ENCODE assay signal across 9 mouse cellular contexts in genomic region chr5:102719368-102719972, GRCm38 (mm10).
DNase-seq lines count a peak whose midpoint lies in the region; ATAC-seq lines count a peak whose summit lies in the region.
"Had no signal": no experiment of that assay in that cellular context is flagged by ENCODE, and none has a peak within 500 bp of the region (broad histone marks: within the 10 kb centered on the region; RNA-seq: fewer than 3 reads in every experiment).

No protein-coding gene starts in this region.

- H3K4me1 ChIP-seq in liver, embryonic 16.5 days (ENCODE audit: control insufficient read depth, low read depth, low read length): no peaks in the 10 kb centered on the region
- no peaks in the 10 kb centered on the region for H3K4me1 ChIP-seq in liver, embryonic 11.5 days (replicated peaks; ENCODE audit: control insufficient read depth, insufficient read depth, low read length)
- H3K4me1 ChIP-seq in embryonic facial prominence, embryonic 10.5 days: peaks cover 15% of the 10 kb centered on the region

- no peak overlapping the region for H3K27ac ChIP-seq in liver, embryonic 16.5 days (ENCODE audit: low read length)
- H3K27ac ChIP-seq in liver, embryonic 11.5 days (ENCODE audit: low read depth, low read length): no peak overlapping the region
- no peak overlapping the region for H3K27ac ChIP-seq in embryonic facial prominence, embryonic 10.5 days (replicated peaks)

- no peaks in the 10 kb centered on the region for H3K27me3 ChIP-seq in liver, embryonic 16.5 days (ENCODE audit: control insufficient read depth, insufficient read depth, low read depth, low read length)
- no peaks in the 10 kb centered on the region for H3K27me3 ChIP-seq in liver, embryonic 11.5 days (replicated peaks; ENCODE audit: control insufficient read depth, insufficient read depth, low read length)
- no peaks in the 10 kb centered on the region for H3K27me3 ChIP-seq in embryonic facial prominence, embryonic 10.5 days (replicated peaks; ENCODE audit: low read depth, poor library complexity, severe bottlenecking)

- DNase-seq in adrenal gland, postnatal 14 days: peak; percentile 70
- no peak for DNase-seq in adrenal gland, adult 18-20 months (ENCODE audit: low spot score in 2 of 2)
- DNase-seq in liver, embryonic 11.5 days (ENCODE audit: low spot score): no peak
- peak; percentile 23 for DNase-seq in embryonic facial prominence, embryonic 10.5 days (ENCODE audit: low spot score)
- DNase-seq in kidney, postnatal 4 days: peak; percentile 45 to 65
- no peak for DNase-seq in layer of hippocampus, postnatal 14 days (ENCODE audit: low spot score in 2 of 2)
- DNase-seq in urinary bladder, postnatal 4 days (ENCODE audit: low spot score in 2 of 2): no peak
- DNase-seq: heart, postnatal 10 days had no signal

- no peak overlapping the region for H3K9ac ChIP-seq in liver, embryonic 16.5 days (ENCODE audit: low read depth, low read length)
- no peak overlapping the region for H3K9ac ChIP-seq in liver, embryonic 11.5 days (ENCODE audit: low read depth, low read length)

- H3K4me2 ChIP-seq in liver, embryonic 16.5 days (ENCODE audit: low read depth, low read length): no peak overlapping the region
- no peak overlapping the region for H3K4me2 ChIP-seq in liver, embryonic 11.5 days

- WGBS in liver, embryonic 16.5 days (ENCODE audit: insufficient replicate concordance): 48% methylated on average over 8 of the region's 8 CpGs
- WGBS in liver, embryonic 11.5 days: 66% methylated on average over 8 of the region's 8 CpGs
- WGBS in embryonic facial prominence, embryonic 10.5 days: 72% methylated on average over 8 of the region's 8 CpGs

- no peak overlapping the region for H3K4me3 ChIP-seq in liver, embryonic 16.5 days (ENCODE audit: low read depth, low read length)
- H3K4me3 ChIP-seq in liver, embryonic 11.5 days (ENCODE audit: low read depth, low read length): no peak overlapping the region
- H3K4me3 ChIP-seq in embryonic facial prominence, embryonic 10.5 days: no peak overlapping the region

- H3K9me3 ChIP-seq in liver, embryonic 16.5 days (replicated peaks; ENCODE audit: control insufficient read depth, low read length): no peaks in the 10 kb centered on the region
- H3K9me3 ChIP-seq in liver, embryonic 11.5 days (ENCODE audit: control insufficient read depth, low read length): no peaks in the 10 kb centered on the region
- H3K9me3 ChIP-seq in embryonic facial prominence, embryonic 10.5 days: no peaks in the 10 kb centered on the region

- ATAC-seq in liver, embryonic 16.5 days (ENCODE audit: low read depth): 0 out of 2 replicates have a peak, but pooled peaks have one; percentile 32
- no peak; the same call in 1 of the 2 replicates for ATAC-seq in liver, embryonic 11.5 days (replicated peaks; ENCODE audit: low FRiP score)

- no peaks in the 10 kb centered on the region for H3K36me3 ChIP-seq in liver, embryonic 16.5 days (ENCODE audit: control insufficient read depth, insufficient read depth)
- no peaks in the 10 kb centered on the region for H3K36me3 ChIP-seq in liver, embryonic 11.5 days (ENCODE audit: control insufficient read depth, insufficient read depth, low read length)
- H3K36me3 ChIP-seq in embryonic facial prominence, embryonic 10.5 days (replicated peaks): no peaks in the 10 kb centered on the region

Comparison
In these comparisons a context has a peak if more than half of its experiments do, and no peak if none do; other contexts are left out.
1. DNase-seq: peak in adrenal gland, postnatal 14 days (single experiment), embryonic facial prominence, embryonic 10.5 days (single experiment) and kidney, postnatal 4 days (2 of 2); none in adrenal gland, adult 18-20 months (0 of 2), liver, embryonic 11.5 days (single experiment), layer of hippocampus, postnatal 14 days (0 of 2) and urinary bladder, postnatal 4 days (0 of 2).